Mouse (Mus musculus) adrenal gland, postnatal 10 days (tissue): ENCODE measurements around the gene Thrb. TPM values are rescaled to one million over a fixed set of nuclear protein-coding genes. Genes with fewer than 3 reads are reported as not detected.
"Not testable (repeated sequence)": the region's sequence is repeated elsewhere in the genome, so short reads cannot be mapped to it uniquely, and the experiment has no call there.

ENCODE experiments used
- DNase-seq: peaks from one replicate; pipeline ENCODE4 v3.0.0; 2021; ENCODE audit warnings: mixed read lengths
- total RNA-seq, 2 experiments: library from RNA; stranded (reverse); gene quantifications; 2 replicates each; pipeline ENCODE4 v1.2.3; 2021

Thrb gene
- total RNA-seq, 2 experiments from 2014 or later: 33.8 to 35.0 TPM

DNA sequence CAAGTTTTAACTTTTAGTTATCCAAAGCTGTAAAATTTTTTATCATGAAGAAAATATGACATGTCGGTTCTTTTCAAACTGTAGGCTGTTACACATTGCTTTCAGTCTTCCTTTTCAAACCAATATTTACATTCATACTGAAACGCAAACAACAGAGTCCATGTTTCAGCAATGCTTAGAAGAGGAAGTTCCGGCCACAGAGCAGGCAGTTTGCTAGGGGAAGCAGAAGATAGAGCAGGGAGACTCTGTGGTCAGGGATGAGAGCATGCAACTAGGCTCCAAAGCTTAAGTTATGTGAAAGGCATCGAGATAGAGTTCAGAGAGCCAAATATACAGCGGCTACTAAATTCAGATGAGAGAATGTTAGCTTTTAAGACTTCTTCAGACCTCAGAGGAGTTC is 219.4 kb downstream of the Thrb start:
- DNase-seq: no peak

DNA sequence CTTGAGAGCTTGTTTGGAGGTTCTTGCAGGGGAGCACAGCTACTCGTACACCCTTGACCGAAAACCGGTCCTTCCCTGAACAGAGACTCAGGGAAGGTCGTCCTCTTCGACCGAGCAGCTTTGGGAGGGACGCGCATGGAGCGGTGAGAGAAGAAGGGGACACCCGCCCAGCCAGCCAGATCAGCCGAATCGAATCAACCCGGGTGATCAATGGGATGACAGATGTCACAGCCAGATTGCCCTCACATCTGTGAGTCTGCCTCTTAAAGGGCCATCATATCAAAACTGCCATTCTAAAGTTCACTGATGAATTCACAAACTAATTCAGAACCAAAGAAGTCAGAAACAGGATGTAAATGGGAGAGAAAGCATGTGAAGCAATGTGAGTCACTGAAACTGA is 224.8 kb downstream of the Thrb start:
- DNase-seq: no peak

GRCm38 (mm10) chr14:17885320-17885719 is 225.3 kb downstream of the Thrb start:
- DNase-seq: no peak

- DNase-seq: peak; percentile 43
Observed at GRCm38 (mm10) chr14:17894791-17895190, 234.7 kb downstream of the Thrb start.

- DNase-seq: no peak
Observed at GRCm38 (mm10) chr14:17899733-17900413, 239.8 kb downstream of the Thrb start.

DNA sequence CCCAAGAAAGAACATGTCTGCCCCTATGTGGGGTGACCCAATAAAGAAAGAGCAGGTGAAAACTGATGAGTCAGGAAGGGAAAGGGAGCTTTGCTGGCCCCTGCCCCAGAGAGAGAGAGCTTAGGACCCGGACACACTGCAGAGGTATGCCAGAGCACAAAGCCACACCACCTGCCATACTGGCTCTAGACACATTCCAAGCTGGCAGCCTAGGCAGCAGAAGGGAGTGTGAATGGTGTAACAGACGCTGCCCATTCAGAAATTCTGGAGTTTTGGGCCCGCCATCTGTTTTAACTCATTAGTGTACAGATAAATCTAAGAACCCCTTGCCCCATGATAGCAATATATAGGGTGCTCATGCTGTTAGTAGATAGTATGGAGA is 240.3 kb downstream of the Thrb start:
- DNase-seq: no peak

DNA sequence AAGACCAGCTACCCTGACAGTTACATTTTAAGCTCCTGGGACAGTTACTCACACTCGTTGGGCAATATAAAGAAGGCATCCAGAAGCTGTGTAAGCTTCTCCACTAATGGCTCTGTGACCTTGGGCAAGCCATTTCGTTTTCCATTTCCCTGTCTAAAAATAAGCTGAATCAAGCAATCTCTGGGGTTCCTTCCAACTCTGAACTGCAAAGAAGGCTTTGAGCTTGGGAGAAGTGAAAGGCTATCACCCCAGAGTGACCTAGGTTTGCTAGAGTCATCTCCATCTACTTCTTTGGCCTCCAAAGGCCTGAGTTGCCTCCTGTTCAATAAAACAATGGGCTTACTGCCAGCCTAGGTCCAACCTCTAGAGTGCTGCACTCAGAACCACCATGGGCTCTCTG is 242.4 kb downstream of the Thrb start:
- DNase-seq: peak; percentile 35

- peak; percentile 29 for DNase-seq
Observed at GRCm38 (mm10) chr14:17903121-17903520, 243.1 kb downstream of the Thrb start.

GRCm38 (mm10) chr14:17904554-17904953 is 244.5 kb downstream of the Thrb start:
- DNase-seq: peak; percentile 24

DNA sequence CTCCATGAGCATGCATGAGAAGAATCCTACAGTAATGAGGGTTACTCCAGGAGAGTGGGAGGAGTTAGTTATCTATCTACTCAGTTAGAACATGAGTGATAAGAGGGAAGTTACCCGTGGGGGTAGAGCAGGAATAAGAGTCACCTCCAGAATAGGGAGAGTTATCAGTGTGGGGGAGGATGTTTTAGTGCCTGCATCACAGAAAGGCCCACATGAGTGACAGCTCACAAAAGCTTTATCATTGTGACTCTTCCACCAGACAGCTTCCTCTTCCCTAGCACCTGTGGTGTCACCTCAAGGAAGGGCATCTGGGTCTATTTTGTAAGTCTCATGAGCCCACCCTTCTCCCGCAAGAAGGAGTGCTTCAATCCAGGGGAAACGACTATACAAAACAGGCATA is 245.6 kb downstream of the Thrb start:
- DNase-seq: no peak

DNA sequence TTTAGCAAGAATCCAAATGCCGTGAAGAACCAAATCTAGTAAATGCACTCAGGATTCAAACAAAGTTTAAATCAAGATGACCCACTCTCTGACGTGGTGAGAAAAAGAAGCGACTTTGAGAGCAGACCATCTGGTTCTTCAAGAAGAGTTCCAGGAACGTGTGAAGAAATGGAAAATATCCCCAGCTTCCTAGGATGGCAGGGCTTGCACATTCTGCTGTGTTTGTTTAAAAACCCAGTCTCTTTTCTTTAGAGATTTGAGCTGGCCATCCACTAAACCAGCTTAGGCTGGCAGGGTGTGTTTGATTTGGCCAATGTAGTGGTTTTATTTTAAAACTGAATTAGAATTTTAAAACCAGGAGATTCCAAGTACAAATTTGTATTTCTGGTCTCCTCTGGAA is 246.9 kb downstream of the Thrb start:
- DNase-seq: no peak

GRCm38 (mm10) chr14:17911157-17911556 is 251.1 kb downstream of the Thrb start:
- no peak for DNase-seq

GRCm38 (mm10) chr14:17912573-17913207 is 252.6 kb downstream of the Thrb start:
- no peak for DNase-seq

- no peak for DNase-seq
Observed at GRCm38 (mm10) chr14:17915556-17915955, 255.5 kb downstream of the Thrb start.

DNA sequence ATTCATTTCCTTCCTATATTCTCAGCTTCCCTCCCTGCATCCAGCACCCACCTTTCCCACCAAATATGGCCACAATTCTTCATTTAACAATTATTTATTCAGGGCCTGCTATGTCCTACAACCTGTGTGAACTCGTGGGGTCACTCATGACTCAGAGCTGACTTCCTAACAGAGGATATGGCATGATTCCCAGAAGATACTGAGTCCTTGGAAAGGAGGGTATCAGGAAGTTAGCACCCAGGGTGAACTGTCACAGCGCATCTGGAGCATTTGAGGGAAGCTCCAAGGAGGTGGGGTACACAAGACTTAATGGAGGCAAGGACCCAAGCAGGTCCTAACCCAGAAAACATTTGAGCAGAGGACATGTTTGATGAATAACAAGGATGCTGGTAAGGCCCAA is 256.6 kb downstream of the Thrb start:
- DNase-seq: no peak

- no peak for DNase-seq
Observed at GRCm38 (mm10) chr14:17917124-17917763, 257.2 kb downstream of the Thrb start.

DNA sequence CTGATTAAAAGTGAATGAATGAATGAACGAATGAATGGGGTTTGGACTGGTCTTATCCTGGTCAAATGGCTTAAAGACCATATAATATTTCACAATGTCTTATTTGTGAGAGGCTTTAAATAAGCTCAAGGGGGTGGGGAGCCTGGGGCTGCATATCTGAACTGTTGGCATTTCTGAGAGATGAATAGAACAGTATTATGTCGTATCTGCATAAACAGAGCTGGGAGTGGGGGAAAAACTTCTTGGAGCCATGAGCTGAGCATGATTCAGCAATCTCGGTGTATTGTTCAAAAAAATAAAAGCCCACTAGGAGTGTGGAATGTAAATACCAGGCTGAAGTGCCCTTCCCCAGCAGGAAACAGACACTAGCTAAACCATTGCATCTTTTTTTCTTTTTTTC is 257.8 kb downstream of the Thrb start:
- no peak for DNase-seq

GRCm38 (mm10) chr14:17922807-17923704 is 263.0 kb downstream of the Thrb start:
- no peak for DNase-seq

- peak; percentile 57 for DNase-seq
Observed at GRCm38 (mm10) chr14:17927469-17927868, 267.4 kb downstream of the Thrb start.

GRCm38 (mm10) chr14:17929585-17929984 is 269.5 kb downstream of the Thrb start:
- no peak for DNase-seq

GRCm38 (mm10) chr14:17933475-17933874 is 273.4 kb downstream of the Thrb start:
- DNase-seq: no peak

DNA sequence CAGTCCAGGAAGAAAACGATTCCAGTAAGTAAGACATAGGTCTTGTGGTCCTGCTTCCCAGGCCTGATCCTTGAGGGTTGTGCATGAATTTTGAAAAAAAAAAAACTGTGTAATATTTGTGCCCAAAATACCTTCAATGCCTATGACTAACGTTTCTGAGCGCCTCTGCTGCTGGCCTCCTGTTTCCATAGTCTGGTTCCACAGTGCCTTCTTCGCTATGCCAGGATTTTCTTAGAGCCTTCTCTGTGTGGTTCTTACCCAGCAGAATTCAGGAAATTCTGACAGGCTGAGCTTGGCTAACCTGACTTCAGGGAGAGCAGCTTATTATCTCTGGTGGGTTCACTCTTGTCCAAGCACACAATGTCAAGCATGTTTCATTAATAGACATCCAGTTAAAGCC is 274.7 kb downstream of the Thrb start:
- not testable (repeated sequence) for DNase-seq

- DNase-seq: no peak
Observed at GRCm38 (mm10) chr14:17954038-17954437, 294.0 kb downstream of the Thrb start.
